Mouse (Mus musculus) lung, postnatal 0 days (tissue): Measurements from ENCODE around the gene Arhgef6.
A peak's percentile ranks its signal among the peaks of the same experiment; 100 is the strongest.

Experiments used
- CTCF ChIP-seq: IDR thresholded peaks from 2 replicates; pipeline ENCODE4 v1.5.1; 2016; ENCODE audit warnings: antibody characterized with exemption, mild to moderate bottlenecking
- EP300 ChIP-seq: IDR thresholded peaks from 2 replicates; pipeline ENCODE4 v1.6.1; 2016; ENCODE audit warnings: antibody characterized with exemption, mild to moderate bottlenecking, control low read depth

DNA sequence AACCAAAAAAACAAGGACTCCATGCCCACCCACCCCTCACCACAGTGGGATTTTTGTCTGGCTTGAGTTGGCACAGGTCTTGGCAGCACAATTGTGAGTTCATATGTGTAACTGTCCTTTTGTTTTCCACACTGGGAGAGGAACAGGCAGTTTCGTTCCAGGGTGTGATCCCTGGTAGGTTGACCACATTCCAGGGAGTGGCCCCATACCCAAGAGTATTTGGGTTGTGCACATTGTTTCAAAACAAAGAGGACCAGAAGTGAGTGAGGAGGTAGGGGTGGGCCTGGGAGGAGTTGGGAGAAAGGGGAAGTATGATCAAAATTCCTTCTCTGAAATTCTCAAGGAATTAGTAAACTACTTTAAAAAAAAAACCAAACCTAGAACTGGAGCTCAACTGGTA, 20.8 kb upstream of the Arhgef6 start:
- TF ChIP-seq CTCF (no peak), EP300 (peak; percentile 27; the same call in 1 of the 2 replicates)
